Mouse (Mus musculus): Measurements from ENCODE around the gene Arhgap42. TPM values are rescaled to one million over a fixed set of nuclear protein-coding genes. Genes with fewer than 3 reads are reported as not detected.

Arhgap42 gene
- polyA plus RNA-seq, 1 experiment: 1.4 TPM

- Histone ChIP-seq H3K4me1 (ENCODE audit: control insufficient read depth, insufficient read depth, low read length) (no peaks in the 10 kb centered on the region), H3K27ac (ENCODE audit: control insufficient read depth, insufficient read depth, low read depth, low read length) (no peak overlapping the region), H3K27me3 (ENCODE audit: control insufficient read depth, insufficient read depth, low read length) (no peaks in the 10 kb centered on the region), H3K4me3 (ENCODE audit: control insufficient read depth, low read depth, low read length) (no peak overlapping the region), H3K36me3 (ENCODE audit: control insufficient read depth, insufficient read depth, low read length) (no peaks in the 10 kb centered on the region)
- TF ChIP-seq POLR2A (IDR thresholded peaks at IDR 0.05; ENCODE audit: control insufficient read depth, low read depth, low read length) (no peak), CTCF (IDR thresholded peaks at IDR 0.05; ENCODE audit: control insufficient read depth, insufficient read depth, insufficient replicate concordance, low read depth, low read length) (no peak)
Observed at GRCm38 (mm10) chr9:9171146-9171816, 67.6 kb downstream of the Arhgap42 start.

GRCm38 (mm10) chr9:9165641-9166063 lies 73.2 kb downstream of the Arhgap42 start:
- H3K27ac ChIP-seq (ENCODE audit: control insufficient read depth, insufficient read depth, low read depth, low read length): no peak overlapping the region
- no peak overlapping the region for H3K4me3 ChIP-seq (ENCODE audit: control insufficient read depth, low read depth, low read length)
- TF ChIP-seq CTCF (IDR thresholded peaks at IDR 0.05; ENCODE audit: control insufficient read depth, insufficient read depth, insufficient replicate concordance, low read depth, low read length): no peak
- no peak for TF ChIP-seq POLR2A (IDR thresholded peaks at IDR 0.05; ENCODE audit: control insufficient read depth, low read depth, low read length)
- no peaks in the 10 kb centered on the region for H3K36me3 ChIP-seq (ENCODE audit: control insufficient read depth, insufficient read depth, low read length)
- no peaks in the 10 kb centered on the region for H3K27me3 ChIP-seq (ENCODE audit: control insufficient read depth, insufficient read depth, low read length)
- H3K4me1 ChIP-seq (ENCODE audit: control insufficient read depth, insufficient read depth, low read length): no peaks in the 10 kb centered on the region

GRCm38 (mm10) chr9:9160736-9161135 lies 78.2 kb downstream of the Arhgap42 start:
- no peaks in the 10 kb centered on the region for H3K36me3 ChIP-seq (ENCODE audit: control insufficient read depth, insufficient read depth, low read length)
- no peak for TF ChIP-seq POLR2A (IDR thresholded peaks at IDR 0.05; ENCODE audit: control insufficient read depth, low read depth, low read length)
- no peak overlapping the region for H3K27ac ChIP-seq (ENCODE audit: control insufficient read depth, insufficient read depth, low read depth, low read length)

DNA sequence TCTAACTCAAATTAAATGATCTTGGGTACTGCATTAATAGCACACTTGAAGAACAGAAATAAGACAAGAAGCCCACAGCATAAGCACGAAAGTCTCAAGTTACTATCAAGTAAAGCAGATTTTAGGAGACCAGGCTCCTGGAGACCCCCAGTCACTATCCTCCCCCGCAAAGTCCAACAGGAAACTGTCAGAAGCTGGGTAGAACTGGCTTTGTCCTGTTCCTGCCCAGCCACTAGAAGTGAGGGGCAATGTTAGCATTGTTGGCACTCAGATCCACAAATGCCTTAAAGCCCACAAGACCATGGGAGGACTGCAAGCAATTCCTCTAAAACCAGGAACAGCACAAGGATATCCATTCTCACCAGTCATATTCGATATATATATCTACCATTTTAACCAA lies 80.7 kb downstream of the Arhgap42 start:
- no peak overlapping the region for H3K4me3 ChIP-seq (ENCODE audit: control insufficient read depth, low read depth, low read length)

More at GRCm38 (mm10) chr9:9160736-9161135, 78.2 kb downstream of the Arhgap42 start:
- no peaks in the 10 kb centered on the region for H3K27me3 ChIP-seq (ENCODE audit: control insufficient read depth, insufficient read depth, low read length)
- no peak overlapping the region for H3K4me3 ChIP-seq (ENCODE audit: control insufficient read depth, low read depth, low read length)
- no peaks in the 10 kb centered on the region for H3K4me1 ChIP-seq (ENCODE audit: control insufficient read depth, insufficient read depth, low read length)

DNA sequence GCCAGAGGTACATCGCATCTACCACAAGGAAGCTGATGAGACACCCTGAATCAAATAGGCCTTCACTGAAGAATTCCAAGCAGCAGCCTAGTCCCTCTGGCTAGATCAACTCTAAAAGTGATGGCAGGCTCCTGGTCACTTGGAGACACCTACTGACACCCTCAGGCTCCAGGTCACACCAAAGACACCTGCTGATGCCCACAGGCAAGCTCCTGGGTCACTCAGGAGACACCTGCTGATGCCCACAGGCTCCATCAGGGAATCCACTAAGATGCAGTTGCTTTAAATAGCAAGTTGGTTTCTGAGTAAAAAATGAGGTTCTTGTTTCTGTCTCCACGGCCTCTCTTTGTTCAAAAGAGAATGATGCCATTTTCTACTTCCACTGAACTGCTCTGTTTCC lies 81.5 kb downstream of the Arhgap42 start:
- Histone ChIP-seq H3K36me3 (ENCODE audit: control insufficient read depth, insufficient read depth, low read length) (no peaks in the 10 kb centered on the region), H3K4me3 (ENCODE audit: control insufficient read depth, low read depth, low read length) (no peak overlapping the region), H3K4me1 (ENCODE audit: control insufficient read depth, insufficient read depth, low read length) (no peaks in the 10 kb centered on the region), H3K27ac (ENCODE audit: control insufficient read depth, insufficient read depth, low read depth, low read length) (no peak overlapping the region), H3K27me3 (ENCODE audit: control insufficient read depth, insufficient read depth, low read length) (no peaks in the 10 kb centered on the region)
- TF ChIP-seq POLR2A (IDR thresholded peaks at IDR 0.05; ENCODE audit: control insufficient read depth, low read depth, low read length): no peak
- TF ChIP-seq CTCF (IDR thresholded peaks at IDR 0.05; ENCODE audit: control insufficient read depth, insufficient read depth, insufficient replicate concordance, low read depth, low read length): no peak

More for the DNA sequence above, 80.7 kb downstream of the Arhgap42 start:
- Histone ChIP-seq H3K4me1 (ENCODE audit: control insufficient read depth, insufficient read depth, low read length) (no peaks in the 10 kb centered on the region), H3K27me3 (ENCODE audit: control insufficient read depth, insufficient read depth, low read length) (no peaks in the 10 kb centered on the region), H3K36me3 (ENCODE audit: control insufficient read depth, insufficient read depth, low read length) (no peaks in the 10 kb centered on the region), H3K27ac (ENCODE audit: control insufficient read depth, insufficient read depth, low read depth, low read length) (no peak overlapping the region)
- TF ChIP-seq POLR2A (IDR thresholded peaks at IDR 0.05; ENCODE audit: control insufficient read depth, low read depth, low read length) (no peak), CTCF (IDR thresholded peaks at IDR 0.05; ENCODE audit: control insufficient read depth, insufficient read depth, insufficient replicate concordance, low read depth, low read length) (no peak)

- TF ChIP-seq POLR2A (IDR thresholded peaks at IDR 0.05; ENCODE audit: control insufficient read depth, low read depth, low read length) (no peak), CTCF (IDR thresholded peaks at IDR 0.05; ENCODE audit: control insufficient read depth, insufficient read depth, insufficient replicate concordance, low read depth, low read length) (no peak)
- no peaks in the 10 kb centered on the region for H3K4me1 ChIP-seq (ENCODE audit: control insufficient read depth, insufficient read depth, low read length)
- no peak overlapping the region for H3K4me3 ChIP-seq (ENCODE audit: control insufficient read depth, low read depth, low read length)
- no peak overlapping the region for H3K27ac ChIP-seq (ENCODE audit: control insufficient read depth, insufficient read depth, low read depth, low read length)
- no peaks in the 10 kb centered on the region for H3K27me3 ChIP-seq (ENCODE audit: control insufficient read depth, insufficient read depth, low read length)
- H3K36me3 ChIP-seq (ENCODE audit: control insufficient read depth, insufficient read depth, low read length): no peaks in the 10 kb centered on the region
Observed at GRCm38 (mm10) chr9:9154636-9155035, 84.3 kb downstream of the Arhgap42 start.

DNA sequence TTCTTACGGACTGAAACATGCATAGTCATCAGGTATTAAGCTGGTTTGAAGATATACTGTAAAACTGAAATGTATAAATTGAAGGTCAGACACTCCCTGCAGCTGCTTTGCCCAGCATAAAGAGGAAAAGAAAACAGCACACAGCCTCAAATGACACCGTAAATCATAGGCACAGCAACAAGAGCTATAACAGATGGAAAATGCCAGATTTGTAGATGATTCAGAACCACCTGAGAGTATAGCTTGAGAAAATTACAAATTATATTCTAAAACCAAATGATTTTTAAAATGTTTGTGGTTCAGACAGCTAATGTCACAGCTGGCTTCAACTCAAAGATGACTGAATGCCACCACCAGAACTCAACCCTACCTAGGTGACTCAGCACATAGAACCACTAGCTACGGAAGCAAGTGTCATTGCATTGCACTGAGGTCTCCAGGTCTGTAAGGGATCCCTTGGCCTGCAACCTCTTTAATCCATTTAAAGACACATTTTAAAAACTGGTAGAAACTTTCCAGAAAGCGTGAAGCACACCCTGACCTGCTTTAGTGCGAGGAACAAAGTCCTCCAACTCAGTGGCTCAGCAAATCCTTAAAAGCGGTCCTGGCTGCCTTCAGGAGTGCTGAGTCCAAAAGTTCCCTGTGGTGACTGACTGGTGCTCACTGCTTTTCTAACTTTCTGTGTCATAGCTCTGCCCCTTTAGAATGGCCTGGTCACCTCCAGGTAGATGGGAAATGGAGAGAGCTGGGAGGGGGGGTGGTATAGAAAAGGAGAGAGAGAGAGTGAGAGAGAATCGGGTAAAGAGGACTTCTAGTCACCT lies 94.4 kb downstream of the Arhgap42 start:
- no peak overlapping the region for H3K27ac ChIP-seq (ENCODE audit: control insufficient read depth, insufficient read depth, low read depth, low read length)
- H3K36me3 ChIP-seq (ENCODE audit: control insufficient read depth, insufficient read depth, low read length): no peaks in the 10 kb centered on the region
- H3K4me3 ChIP-seq (ENCODE audit: control insufficient read depth, low read depth, low read length): no peak overlapping the region
- no peaks in the 10 kb centered on the region for H3K4me1 ChIP-seq (ENCODE audit: control insufficient read depth, insufficient read depth, low read length)
- no peaks in the 10 kb centered on the region for H3K27me3 ChIP-seq (ENCODE audit: control insufficient read depth, insufficient read depth, low read length)
- TF ChIP-seq POLR2A (IDR thresholded peaks at IDR 0.05; ENCODE audit: control insufficient read depth, low read depth, low read length): no peak
- TF ChIP-seq CTCF (IDR thresholded peaks at IDR 0.05; ENCODE audit: control insufficient read depth, insufficient read depth, insufficient replicate concordance, low read depth, low read length): no peak

Data from testis, adult 2 months (tissue).